Mouse (Mus musculus) MEL (cell line): Measurements from ENCODE around the gene Nanog.

Source experiments
- CTCF ChIP-seq, 3 experiments: IDR thresholded peaks in 2 of 3; conservative IDR thresholded peaks in 1 of 3; 2 replicates each; pipeline ENCODE4 v1.5.1; 2011 to 2012; ENCODE audit warnings: low read length in 3 of 3, low read depth in 2 of 3, mild to moderate bottlenecking in 2 of 3, improper control_type of control experiment in 1 of 3, inconsistent platforms in 1 of 3, mixed read lengths in 1 of 3, moderate library complexity in 1 of 3; ENCODE audit not compliant: control insufficient read depth in 1 of 3, insufficient read depth in 1 of 3, poor library complexity in 1 of 3, severe bottlenecking in 1 of 3
- ELF1 ChIP-seq: IDR thresholded peaks from 2 replicates; pipeline ENCODE4 v1.6.1; 2014; ENCODE audit warnings: low read depth, mild to moderate bottlenecking, inconsistent platforms, low read length, improper control_type of control experiment, moderate library complexity
- GATA1 ChIP-seq: IDR thresholded peaks from 2 replicates; pipeline ENCODE4 v1.6.1; 2011; ENCODE audit warnings: low read depth, low read length, improper control_type of control experiment
- MAFK ChIP-seq: IDR thresholded peaks from 2 replicates; pipeline ENCODE4 v1.6.1; 2011; ENCODE audit warnings: low read depth, mild to moderate bottlenecking, low read length, improper control_type of control experiment, borderline replicate concordance
- POLR2A ChIP-seq, 2 experiments: IDR thresholded peaks; 2 replicates each; pipeline ENCODE4 v1.6.1; 2011 to 2012; ENCODE audit warnings: low read length in 2 of 2, mild to moderate bottlenecking in 2 of 2, control low read depth in 1 of 2, improper control_type of control experiment in 1 of 2, low read depth in 1 of 2, moderate library complexity in 1 of 2; ENCODE audit not compliant: control insufficient read depth in 1 of 2, insufficient read depth in 1 of 2, poor library complexity in 1 of 2
- POLR2AphosphoS2 ChIP-seq: IDR thresholded peaks from 2 replicates; pipeline ENCODE4 v1.6.1; 2011; ENCODE audit warnings: low read length, improper control_type of control experiment
- RCOR1 ChIP-seq: IDR thresholded peaks from 2 replicates; pipeline ENCODE4 v1.6.1; 2012; ENCODE audit warnings: low read depth, mild to moderate bottlenecking, inconsistent platforms, low read length, improper control_type of control experiment
- TAL1 ChIP-seq: IDR thresholded peaks from 2 replicates; pipeline ENCODE4 v1.6.1; 2012; ENCODE audit warnings: mild to moderate bottlenecking, inconsistent platforms, low read length, moderate library complexity, mixed read lengths
- TCF12 ChIP-seq: IDR thresholded peaks from 2 replicates; pipeline ENCODE4 v1.6.1; 2014; ENCODE audit warnings: low read depth, mild to moderate bottlenecking, inconsistent platforms, low read length, improper control_type of control experiment, moderate library complexity
- UBTF ChIP-seq: IDR thresholded peaks from 2 replicates; pipeline ENCODE4 v1.6.1; 2012; ENCODE audit warnings: low read depth, mild to moderate bottlenecking, inconsistent platforms, low read length, improper control_type of control experiment, moderate library complexity, borderline replicate concordance; ENCODE audit not compliant: insufficient read depth
- ZC3H11A ChIP-seq: IDR thresholded peaks from 2 replicates; pipeline ENCODE4 v1.6.1; 2012; ENCODE audit warnings: low read depth, mild to moderate bottlenecking, inconsistent platforms, low read length, improper control_type of control experiment

DNA sequence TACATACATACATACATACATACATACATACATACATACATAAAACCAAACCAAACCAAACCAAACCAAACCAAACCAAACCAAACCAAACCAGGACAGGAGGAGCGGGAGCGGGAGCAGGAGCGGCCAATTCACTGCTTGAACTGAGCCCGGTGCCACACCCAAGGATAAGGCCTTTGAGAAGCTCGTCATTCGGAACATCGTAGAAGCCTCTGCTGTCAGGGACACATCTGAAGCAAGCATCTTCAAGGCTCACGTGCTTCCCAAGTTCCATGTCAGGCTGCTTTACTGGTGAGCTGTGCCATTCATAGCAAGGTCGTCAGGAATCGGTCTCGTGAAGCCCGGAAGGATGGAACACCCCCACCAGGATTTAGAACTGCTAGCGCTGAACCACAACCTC is 20.6 kb upstream of the Nanog start:
- TF ChIP-seq TAL1: no peak
- TF ChIP-seq TCF12: no peak
- TF ChIP-seq GATA1: no peak
- TF ChIP-seq CTCF (IDR thresholded peaks at IDR 0.05 in 2 of 3, conservative IDR thresholded peaks at IDR 0.05 in 1 of 3; ENCODE audit: control insufficient read depth in 1 of 3, insufficient read depth in 1 of 3, low read depth in 2 of 3, low read length in 3 of 3, poor library complexity in 1 of 3, severe bottlenecking in 1 of 3): no peak
- no peak for TF ChIP-seq POLR2A (IDR thresholded peaks at IDR 0.05; ENCODE audit: control insufficient read depth in 1 of 2, insufficient read depth in 1 of 2, low read depth in 1 of 2, low read length in 2 of 2, poor library complexity in 1 of 2)
- no peak for TF ChIP-seq ZC3H11A
- no peak for TF ChIP-seq ELF1
- no peak for TF ChIP-seq MAFK
- no peak for TF ChIP-seq UBTF
- TF ChIP-seq RCOR1: no peak
- no peak for TF ChIP-seq POLR2AphosphoS2
